11 mouse cellular contexts compared by ENCODE assay signal in genomic region chr15:101042613-101043012, GRCm38 (mm10). TPM values are rescaled to one million over a fixed set of nuclear protein-coding genes. Genes with fewer than 3 reads are reported as not detected.
DNase-seq lines count a peak whose midpoint lies in the region; ATAC-seq lines count a peak whose summit lies in the region.
"Had no signal": no experiment of that assay in that cellular context is flagged by ENCODE, and none has a peak within 500 bp of the region (broad histone marks: within the 10 kb centered on the region; RNA-seq: fewer than 3 reads in every experiment).

No protein-coding gene starts in this region.

- no peaks in the 10 kb centered on the region for H3K9me3 ChIP-seq in embryonic facial prominence, embryonic 11.5 days (replicated peaks; ENCODE audit: control insufficient read depth, low read length)
- H3K9me3 ChIP-seq: embryonic facial prominence, embryonic 12.5 days; liver, embryonic 13.5 days; stomach, embryonic 15.5 days had no signal

- DNase-seq in heart, adult 8-10 months (ENCODE audit: low spot score): peak; percentile 31
- DNase-seq in heart, postnatal 25 days (ENCODE audit: low spot score): no peak
- DNase-seq in CD8-positive naive resting alpha-beta T cell, adult 2 months (ENCODE audit: low read depth in 2 of 2, low spot score in 2 of 2): peak; percentile 19 to 28
- peak; percentile 69 for DNase-seq in adrenal gland, postnatal 25 days
- DNase-seq in embryonic facial prominence, embryonic 11.5 days (ENCODE audit: low spot score): peak; percentile 80
- peak; percentile 32 to 82 for DNase-seq in layer of hippocampus, adult 18-20 months (ENCODE audit: low spot score in 2 of 2)
- DNase-seq in thymus, postnatal 14 days: peak; percentile 51
- DNase-seq: liver, embryonic 13.5 days had no signal

- no peak overlapping the region for H3K27ac ChIP-seq in embryonic facial prominence, embryonic 11.5 days (replicated peaks; ENCODE audit: low read depth, low read length)
- H3K27ac ChIP-seq: embryonic facial prominence, embryonic 12.5 days; liver, embryonic 13.5 days; stomach, embryonic 15.5 days had no signal

- H3K4me3 ChIP-seq in embryonic facial prominence, embryonic 11.5 days (ENCODE audit: low read depth, low read length): no peak overlapping the region
- H3K4me3 ChIP-seq: embryonic facial prominence, embryonic 12.5 days; liver, embryonic 13.5 days; stomach, embryonic 15.5 days had no signal

- WGBS in embryonic facial prominence, embryonic 11.5 days: 23% methylated on average over 6 of the region's 6 CpGs

- H3K27me3 ChIP-seq in embryonic facial prominence, embryonic 11.5 days (ENCODE audit: control insufficient read depth, insufficient read depth, low read length): peaks cover 22% of the 10 kb centered on the region

- no peak for ATAC-seq in embryonic facial prominence, embryonic 11.5 days (replicated peaks; ENCODE audit: insufficient number of reproducible peaks, low FRiP score, low TSS enrichment, low read depth)
- peak; percentile 59 for ATAC-seq in megakaryocyte progenitor cell, adult 5-6 weeks (replicated peaks; ENCODE audit: poor library complexity)

- peaks cover 9% of the 10 kb centered on the region; the same call in 1 of the 2 replicates for H3K4me1 ChIP-seq in embryonic facial prominence, embryonic 11.5 days (ENCODE audit: control insufficient read depth, insufficient read depth, low read length)
- H3K4me1 ChIP-seq: liver, embryonic 13.5 days had no signal

- no peak overlapping the region for H3K4me2 ChIP-seq in embryonic facial prominence, embryonic 11.5 days (ENCODE audit: low read depth, low read length)
- H3K4me2 ChIP-seq: embryonic facial prominence, embryonic 12.5 days; liver, embryonic 13.5 days; stomach, embryonic 15.5 days had no signal

- no peaks in the 10 kb centered on the region for H3K36me3 ChIP-seq in embryonic facial prominence, embryonic 11.5 days (replicated peaks; ENCODE audit: control insufficient read depth, insufficient read depth, low read depth, low read length)
- H3K36me3 ChIP-seq: liver, embryonic 13.5 days; stomach, embryonic 15.5 days had no signal

- H3K9ac ChIP-seq in embryonic facial prominence, embryonic 11.5 days (replicated peaks; ENCODE audit: low read length): no peak overlapping the region
- H3K9ac ChIP-seq: embryonic facial prominence, embryonic 12.5 days; liver, embryonic 13.5 days; stomach, embryonic 15.5 days had no signal

- intact Hi-C loops in heart, postnatal 25 days (cut with DNase I): loop anchor here (5.0 kb wide), 1 partner anchor 285 kb away; no protein-coding TSS in a partner anchor

RNA-seq across cellular contexts. Expression of gene Gm47841, which starts 4.6 kb away (rescaled TPM):
- total RNA-seq in heart, adult 8-10 months (2022): under 1 TPM in 1 of 4 experiments, not detected in 3; 0.25 TPM
- not detected for total RNA-seq in heart, postnatal 25 days (2021)
- total RNA-seq in adrenal gland, postnatal 25 days (2021): not detected in 2 replicates
- not detected in 2 replicates for polyA plus RNA-seq in embryonic facial prominence, embryonic 11.5 days (2014; fragmentation: Nextera tagmentation; extraction: Ambion mirVana)
- total RNA-seq in layer of hippocampus, adult 18-20 months (2021): not detected
- total RNA-seq in megakaryocyte progenitor cell, adult 5-6 weeks (2015): not detected in 2 replicates
- total RNA-seq in megakaryocyte progenitor cell, adult 5-6 weeks (2017): not detected in 2 replicates
- polyA plus RNA-seq: embryonic facial prominence, embryonic 12.5 days; liver, embryonic 13.5 days; stomach, embryonic 15.5 days had no signal

RNA-seq across cellular contexts. Expression of gene Fignl2, which starts 35.8 kb away (rescaled TPM):
- 1 to 10 TPM in 3 of 4 experiments, under 1 TPM in 1; 0.84 to 1.5 (median 1.2) TPM for total RNA-seq in heart, adult 8-10 months (2022)
- total RNA-seq in heart, postnatal 25 days (2021): 1 to 10 TPM; 1.3 to 1.4 TPM
- total RNA-seq in adrenal gland, postnatal 25 days (2021): 9.0 and 10.2 TPM in 2 replicates
- polyA plus RNA-seq in embryonic facial prominence, embryonic 11.5 days (2014; fragmentation: Nextera tagmentation; extraction: Ambion mirVana): 0.72 and 0.81 TPM in 2 replicates
- 1 to 10 TPM; 1.3 to 1.6 TPM for total RNA-seq in layer of hippocampus, adult 18-20 months (2021)
- not detected in 2 replicates for total RNA-seq in megakaryocyte progenitor cell, adult 5-6 weeks (2015)
- under 0.01 TPM in 1 of 2 replicates, not detected in the other for total RNA-seq in megakaryocyte progenitor cell, adult 5-6 weeks (2017)
